Mouse (Mus musculus) CH12.LX (cell line): ENCODE data around the gene Dennd6a. TPM values are rescaled to one million over a fixed set of nuclear protein-coding genes. Genes with fewer than 3 reads are reported as not detected.

Experiments
- DNase-seq: peaks from one replicate; pipeline ENCODE4 v3.0.0-alpha.2; 2013; ENCODE audit errors: extremely low read depth
- H3K27ac ChIP-seq: 2 replicates; pipeline ENCODE4 v1.5.1; 2012; ENCODE audit warnings: low read depth, mild to moderate bottlenecking, control low read depth, moderate library complexity; ENCODE audit not compliant: insufficient read depth
- H3K27me3 ChIP-seq: replicated peaks from 2 replicates; pipeline ENCODE3; 2012; ENCODE audit warnings: inconsistent platforms
- H3K36me3 ChIP-seq, 2 experiments: replicated peaks in 1 of 2; 2 replicates each; pipeline versions ENCODE3 to v1.6.1; 2012; ENCODE audit warnings: inconsistent platforms in 1 of 2, low read length in 1 of 2, mild to moderate bottlenecking in 1 of 2, mixed read lengths in 1 of 2, moderate library complexity in 1 of 2; ENCODE audit not compliant: control insufficient read depth in 1 of 2, insufficient read depth in 1 of 2
- H3K4me1 ChIP-seq, 2 experiments: 2 replicates each; pipeline ENCODE4 v1.6.1; 2012; ENCODE audit warnings: inconsistent platforms in 1 of 2, moderate library complexity in 1 of 2; ENCODE audit not compliant: insufficient read depth in 2 of 2, control insufficient read depth in 1 of 2
- H3K4me2 ChIP-seq: 2 replicates; pipeline ENCODE4 v1.6.1; 2012; ENCODE audit warnings: low read depth, mild to moderate bottlenecking, control low read depth; ENCODE audit not compliant: poor library complexity, insufficient read depth, severe bottlenecking
- H3K4me3 ChIP-seq, 3 experiments: fragments of 150-350 bp in 1 of 3; sonication (generic) in 1 of 3; replicated peaks in 1 of 3; 2 replicates each; pipeline versions ENCODE3 to v1.5.1; 2011 to 2012; ENCODE audit warnings: low read depth in 2 of 3, low read length in 2 of 3, mild to moderate bottlenecking in 2 of 3, moderate library complexity in 2 of 3, control low read depth in 1 of 3, improper control_type of control experiment in 1 of 3, inconsistent platforms in 1 of 3, mixed read lengths in 1 of 3; ENCODE audit not compliant: poor library complexity in 1 of 3
- H3K79me2 ChIP-seq: replicated peaks from 2 replicates; pipeline ENCODE4 v1.6.1; 2012; ENCODE audit warnings: mild to moderate bottlenecking, moderate library complexity; ENCODE audit not compliant: control insufficient read depth, poor library complexity, insufficient read depth, severe bottlenecking; ENCODE audit errors: extremely low read depth
- H3K9ac ChIP-seq: 2 replicates; pipeline ENCODE4 v1.6.1; 2012; ENCODE audit warnings: low read depth, mild to moderate bottlenecking, control low read depth, moderate library complexity; ENCODE audit not compliant: insufficient read depth
- H3K9me3 ChIP-seq: replicated peaks from 2 replicates; pipeline ENCODE3; 2012; ENCODE audit warnings: low read length, inconsistent platforms, mixed read lengths
- CTCF ChIP-seq, 2 experiments: IDR thresholded peaks in 1 of 2; conservative IDR thresholded peaks in 1 of 2; 2 replicates each; pipeline ENCODE4 v1.5.1; 2011 to 2012; ENCODE audit warnings: low read depth in 2 of 2, low read length in 2 of 2, improper control_type of control experiment in 1 of 2, inconsistent platforms in 1 of 2, mild to moderate bottlenecking in 1 of 2, moderate library complexity in 1 of 2
- E2F4 ChIP-seq: IDR thresholded peaks from 2 replicates; pipeline ENCODE4 v1.6.1; 2011; ENCODE audit warnings: low read depth, low read length, improper control_type of control experiment; ENCODE audit not compliant: insufficient replicate concordance
- ELF1 ChIP-seq: IDR thresholded peaks from 2 replicates; pipeline ENCODE4 v1.6.1; 2014; ENCODE audit warnings: low read depth, mild to moderate bottlenecking, inconsistent platforms, low read length, improper control_type of control experiment
- GABPA ChIP-seq: IDR thresholded peaks from 2 replicates; pipeline ENCODE4 v1.6.1; 2012; ENCODE audit warnings: low read depth, low read length, improper control_type of control experiment, inconsistent platforms; ENCODE audit not compliant: insufficient replicate concordance
- HCFC1 ChIP-seq: IDR thresholded peaks from 2 replicates; pipeline ENCODE4 v1.6.1; 2012; ENCODE audit warnings: low read depth, mild to moderate bottlenecking, inconsistent platforms, low read length, improper control_type of control experiment
- IRF4 ChIP-seq: IDR thresholded peaks from 2 replicates; pipeline ENCODE4 v1.6.1; 2014; ENCODE audit warnings: low read depth, mild to moderate bottlenecking, inconsistent platforms, low read length, improper control_type of control experiment
- JUND ChIP-seq: conservative IDR thresholded peaks from 2 replicates; pipeline ENCODE4 v1.6.1; 2011; ENCODE audit warnings: low read depth, low read length, improper control_type of control experiment
- KAT2A ChIP-seq: IDR thresholded peaks from 2 replicates; pipeline ENCODE4 v1.6.1; 2012; ENCODE audit warnings: low read length, improper control_type of control experiment, inconsistent platforms; ENCODE audit not compliant: insufficient replicate concordance
- MAFK ChIP-seq: IDR thresholded peaks from 2 replicates; pipeline ENCODE4 v1.6.1; 2011; ENCODE audit warnings: low read length, improper control_type of control experiment; ENCODE audit not compliant: insufficient replicate concordance
- MAX ChIP-seq: IDR thresholded peaks from 2 replicates; pipeline ENCODE4 v1.6.1; 2011; ENCODE audit warnings: low read length, improper control_type of control experiment
- MAZ ChIP-seq: IDR thresholded peaks from 2 replicates; pipeline ENCODE4 v1.6.1; 2012; ENCODE audit warnings: low read depth, mild to moderate bottlenecking, inconsistent platforms, low read length, improper control_type of control experiment, moderate library complexity
- MXI1 ChIP-seq: IDR thresholded peaks from 2 replicates; pipeline ENCODE4 v1.6.1; 2011; ENCODE audit warnings: mild to moderate bottlenecking, low read depth, low read length, improper control_type of control experiment
- NELFE ChIP-seq: IDR thresholded peaks from 2 replicates; pipeline ENCODE4 v1.6.1; 2011; ENCODE audit warnings: low read depth, low read length, improper control_type of control experiment
- NRF1 ChIP-seq: IDR thresholded peaks from 2 replicates; pipeline ENCODE4 v1.6.1; 2014; ENCODE audit warnings: low read depth, mild to moderate bottlenecking, inconsistent platforms, low read length, improper control_type of control experiment, moderate library complexity
- PAX5 ChIP-seq: IDR thresholded peaks from 2 replicates; pipeline ENCODE4 v1.6.1; 2012; ENCODE audit warnings: low read length, inconsistent platforms, mixed read lengths
- POLR2AphosphoS2 ChIP-seq: IDR thresholded peaks from 2 replicates; pipeline ENCODE4 v1.6.1; 2011; ENCODE audit warnings: low read depth, low read length, improper control_type of control experiment
- SIN3A ChIP-seq: IDR thresholded peaks from 2 replicates; pipeline ENCODE4 v1.6.1; 2012; ENCODE audit warnings: low read length, improper control_type of control experiment, inconsistent platforms
- SMC3 ChIP-seq: IDR thresholded peaks from 2 replicates; pipeline ENCODE4 v1.6.1; 2011; ENCODE audit warnings: low read depth, low read length, improper control_type of control experiment
- TBP ChIP-seq: conservative IDR thresholded peaks from 2 replicates; pipeline ENCODE4 v1.6.1; 2011; ENCODE audit warnings: low read depth, low read length, improper control_type of control experiment
- USF2 ChIP-seq: conservative IDR thresholded peaks from 2 replicates; pipeline ENCODE4 v1.6.1; 2011; ENCODE audit warnings: low read depth, low read length, improper control_type of control experiment
- ZKSCAN1 ChIP-seq: IDR thresholded peaks from 2 replicates; pipeline ENCODE4 v1.6.1; 2012; ENCODE audit warnings: low read depth, inconsistent platforms, low read length, improper control_type of control experiment, borderline replicate concordance
- ZNF384 ChIP-seq: IDR thresholded peaks from 2 replicates; pipeline ENCODE4 v1.6.1; 2012; ENCODE audit warnings: low read depth, low read length, improper control_type of control experiment, inconsistent platforms
- dilution Hi-C: fragments of 300-500 bp; cut with MboI; formaldehyde crosslinking; loops from 2 replicates; pipeline ENCODE4 v1.14.3; 2020; ENCODE audit warnings: low sequenced_read_pairs; ENCODE audit not compliant: extremely low pct_unique_long_range_greater_than_20kb, extremely low pct_ligation_motif_present
- in situ Hi-C: fragments of 300-500 bp; cut with MboI; formaldehyde crosslinking; loops from 3 replicates; pipeline ENCODE4 v1.14.3; 2019; ENCODE audit warnings: low sequenced_read_pairs, low pct_ligation_motif_present, low pct_unique_long_range_greater_than_20kb, mixed read lengths
- polyA plus RNA-seq: library from polyadenylated mRNA; unstranded; fragments of >175 nt; gene quantifications from 2 replicates; pipeline ENCODE4 v1.2.1, GENCODE M21; 2012; ENCODE audit warnings: low read depth; ENCODE audit not compliant: insufficient read length
- total RNA-seq, 2 experiments: library from RNA; depleted of rRNA; stranded (reverse); fragments of 300-350 nt in 1 of 2; fragments of >200 nt in 1 of 2; gene quantifications; 2 replicates each; pipeline ENCODE4 v1.2.3; 2012 to 2014

Gene Dennd6a
- total and polyA plus RNA-seq, 3 experiments, result 6.5 to 22.9 (median 13.0) TPM

DNA sequence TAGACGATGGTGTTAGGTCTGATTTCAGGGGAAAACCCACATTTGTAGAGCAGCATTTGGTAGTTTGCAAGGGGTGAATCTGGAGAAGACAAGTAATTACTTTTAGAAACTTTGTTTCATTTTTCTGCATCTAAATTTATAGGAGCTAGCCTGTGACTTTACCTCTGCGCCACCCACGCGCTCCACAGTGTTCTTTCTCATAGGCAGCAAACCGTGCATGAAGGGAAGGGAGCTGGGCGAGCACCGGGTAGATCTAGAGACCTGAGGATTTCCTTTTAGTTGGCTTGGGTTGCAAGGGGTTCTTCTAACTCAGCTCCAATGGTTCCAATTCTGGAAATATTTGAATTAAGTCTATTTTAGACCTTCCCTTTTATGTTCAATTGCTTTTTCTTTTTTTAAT is 15.1 kb upstream of the Dennd6a start:
- H3K4me2 ChIP-seq, result no peak overlapping the region
- no peak overlapping the region for H3K4me3 ChIP-seq
- H3K27ac ChIP-seq, result no peak overlapping the region
- no peaks in the 10 kb centered on the region for H3K79me2 ChIP-seq
- no peak for DNase-seq
- dilution Hi-C loops, result no loop called here
- H3K4me1 ChIP-seq, result no peaks in the 10 kb centered on the region
- TF ChIP-seq MXI1 (no peak), SIN3A (no peak), IRF4 (no peak), HCFC1 (no peak), KAT2A (no peak), E2F4 (no peak), SMC3 (no peak), CTCF (conservative IDR thresholded peaks at IDR 0.05 in 1 of 2, IDR thresholded peaks at IDR 0.05 in 1 of 2; ENCODE audit: low read depth in 2 of 2, low read length in 2 of 2) (no peak), ZKSCAN1 (no peak), PAX5 (no peak), GABPA (no peak), ELF1 (no peak)
- H3K9ac ChIP-seq, result no peak overlapping the region
- no peaks in the 10 kb centered on the region for H3K27me3 ChIP-seq
- no peaks in the 10 kb centered on the region for H3K36me3 ChIP-seq
- peaks cover 15% of the 10 kb centered on the region for H3K9me3 ChIP-seq
- in situ Hi-C loops, result no loop called here

- TF ChIP-seq PAX5 (no peak), USF2 (no peak), TBP (no peak), IRF4 (no peak)
- Histone ChIP-seq H3K79me2 (no peaks in the 10 kb centered on the region), H3K9ac (no peak overlapping the region), H3K4me3 (no peak overlapping the region), H3K27me3 (no peaks in the 10 kb centered on the region), H3K4me1 (peaks cover 6 to 33% of the 10 kb centered on the region in 2 experiments), H3K9me3 (peaks cover 10% of the 10 kb centered on the region), H3K4me2 (no peak overlapping the region), H3K36me3 (no peaks in the 10 kb centered on the region), H3K27ac (no peak overlapping the region)
- dilution Hi-C loops (no loop called here), in situ Hi-C loops (no loop called here)
- no peak for DNase-seq
Observed at GRCm38 (mm10) chr14:26562247-26562646, 11.4 kb upstream of the Dennd6a start.

DNA sequence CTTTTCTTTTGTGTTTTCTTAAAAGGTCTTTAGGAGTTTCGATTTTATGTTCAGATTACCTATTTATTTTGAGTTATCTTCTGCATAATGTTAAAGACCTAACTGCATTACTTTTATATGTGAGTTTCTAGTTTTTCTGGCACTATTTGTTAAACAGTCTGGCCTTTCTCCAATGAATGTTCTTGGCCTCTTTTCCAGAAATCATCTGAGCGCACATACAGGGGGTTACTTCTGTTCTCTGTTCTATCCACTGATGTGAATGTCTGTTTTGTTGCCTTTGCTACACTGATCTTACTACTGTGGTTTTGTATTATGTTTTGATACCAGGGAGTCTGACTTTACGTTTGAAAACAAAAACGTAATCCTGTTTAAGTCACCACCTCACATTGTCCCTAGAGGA is 3.8 kb upstream of the Dennd6a start:
- dilution Hi-C loops, result no loop called here
- no peak overlapping the region for H3K27ac ChIP-seq
- peaks cover 2% of the 10 kb centered on the region for H3K9me3 ChIP-seq

More for the DNA sequence above, 3.8 kb upstream of the Dennd6a start:
- in situ Hi-C loops, result no loop called here
- no peak overlapping the region for H3K4me3 ChIP-seq
- no peaks in the 10 kb centered on the region for H3K36me3 ChIP-seq
- H3K9ac ChIP-seq, result no peak overlapping the region
- no peak for DNase-seq
- TF ChIP-seq JUND, result no peak
- no peak for TF ChIP-seq ZNF384
- TF ChIP-seq MXI1, result no peak
- TF ChIP-seq MAX, result no peak
- no peak for TF ChIP-seq NELFE
- no peak for TF ChIP-seq HCFC1
- no peak for TF ChIP-seq SMC3
- no peak for TF ChIP-seq MAFK
- no peak for TF ChIP-seq ELF1
- TF ChIP-seq SIN3A, result no peak
- TF ChIP-seq MAZ, result no peak
- TF ChIP-seq POLR2AphosphoS2, result no peak
- no peak for TF ChIP-seq NRF1
- H3K4me2 ChIP-seq, result no peak overlapping the region
- H3K27me3 ChIP-seq, result no peaks in the 10 kb centered on the region
- H3K4me1 ChIP-seq, result peaks cover 2 to 35% of the 10 kb centered on the region in 2 experiments; a peak in 3 of 4 replicates
- no peaks in the 10 kb centered on the region for H3K79me2 ChIP-seq
